Mouse (Mus musculus) midbrain, embryonic 14.5 days (tissue): ENCODE data around the gene Epb41l3. TPM values are rescaled to one million over a fixed set of nuclear protein-coding genes. Genes with fewer than 3 reads are reported as not detected.

Experiments
- ATAC-seq: fragments of 200-750 bp; cut with Nextera tagmentation; 2 replicates; pipeline ENCODE4 v1.8.0; 2017; ENCODE audit warnings: moderate number of reproducible peaks, moderate library complexity; ENCODE audit not compliant: low FRiP score, low TSS enrichment
- DNase-seq: peaks from one replicate; pipeline ENCODE4 v3.0.0-alpha.2; 2015
- H3K27ac ChIP-seq: fragments of 300-500 bp; sonication (generic); replicated peaks from 2 replicates; pipeline ENCODE4 v1.5.1; 2014; ENCODE audit warnings: mild to moderate bottlenecking, low read depth, low read length, moderate library complexity
- H3K27me3 ChIP-seq: fragments of 300-500 bp; sonication (generic); 2 replicates; pipeline ENCODE4 v1.6.1; 2014; ENCODE audit warnings: low read length, control low read depth, mixed read lengths; ENCODE audit not compliant: control insufficient read depth, insufficient read depth
- H3K36me3 ChIP-seq: fragments of 300-500 bp; sonication (generic); 2 replicates; pipeline ENCODE4 v1.6.1; 2014; ENCODE audit warnings: low read length, control low read depth; ENCODE audit not compliant: control insufficient read depth, insufficient read depth
- H3K4me1 ChIP-seq: fragments of 300-500 bp; sonication (generic); 2 replicates; pipeline ENCODE4 v1.6.1; 2014; ENCODE audit warnings: mild to moderate bottlenecking, antibody characterized with exemption, low read length, control low read depth; ENCODE audit not compliant: control insufficient read depth, insufficient read depth
- H3K4me2 ChIP-seq: fragments of 300-500 bp; sonication (generic); 2 replicates; pipeline ENCODE4 v1.6.1; 2014; ENCODE audit warnings: mild to moderate bottlenecking, low read length, moderate library complexity
- H3K4me3 ChIP-seq: fragments of 300-500 bp; sonication (generic); replicated peaks from 2 replicates; pipeline ENCODE4 v1.5.1; 2014; ENCODE audit warnings: low read depth, low read length
- H3K9ac ChIP-seq: fragments of 300-500 bp; sonication (generic); replicated peaks from 2 replicates; pipeline ENCODE4 v1.6.1; 2014; ENCODE audit warnings: mild to moderate bottlenecking, low read length, moderate library complexity
- H3K9me3 ChIP-seq: fragments of 300-500 bp; sonication (generic); 2 replicates; pipeline ENCODE4 v1.6.1; 2016; ENCODE audit warnings: low read length, control low read depth, mixed read lengths; ENCODE audit not compliant: control insufficient read depth
- WGBS: fragments of 180-500 bp; shearing (Covaris S2); extraction: QIAGEN DNeasy Blood & Tissue Kit; methylation state at CpG from one replicate; pipeline ENCODE4 v1.1.7; 2014; 5-methylcytosine and 5-hydroxymethylcytosine counted together
- polyA plus RNA-seq: library from polyadenylated mRNA; unstranded; fragments of >200 nt; fragmentation: Nextera tagmentation; extraction: Ambion mirVana; gene quantifications from 2 replicates; pipeline ENCODE4 v1.2.1, GENCODE M21; 2014

Gene Epb41l3
- polyA plus RNA-seq, 1 experiment from 2014 or later, result 63.4 TPM

- DNase-seq, result peak; percentile 39
- 52% methylated on average over 15 of the region's 15 CpGs for WGBS
Measured at GRCm38 (mm10) chr17:69263810-69264565, 188.5 kb downstream of the Epb41l3 start.

GRCm38 (mm10) chr17:69265171-69265570, 189.7 kb downstream of the Epb41l3 start:
- ATAC-seq (no peak), DNase-seq (no peak)
- H3K4me3 ChIP-seq, result no peak overlapping the region
- H3K27me3 ChIP-seq, result no peaks in the 10 kb centered on the region
- H3K4me2 ChIP-seq, result no peak overlapping the region
- H3K4me1 ChIP-seq, result 0 out of 2 replicates have a peak, but pooled peaks cover 7% of the 10 kb centered on the region
- H3K36me3 ChIP-seq, result no peaks in the 10 kb centered on the region
- WGBS, result 62% methylated on average over 4 of the region's 4 CpGs
- H3K27ac ChIP-seq, result no peak overlapping the region
- no peaks in the 10 kb centered on the region for H3K9me3 ChIP-seq
- H3K9ac ChIP-seq, result no peak overlapping the region

More at GRCm38 (mm10) chr17:69263810-69264565, 188.5 kb downstream of the Epb41l3 start:
- no peak for ATAC-seq
- H3K4me2 ChIP-seq, result no peak overlapping the region
- 0 out of 2 replicates have a peak, but pooled peaks cover 7% of the 10 kb centered on the region for H3K4me1 ChIP-seq
- 0 out of 2 replicates have a peak overlapping the region, but pooled peaks have one; percentile 2 for H3K9ac ChIP-seq
- H3K9me3 ChIP-seq, result no peaks in the 10 kb centered on the region
- H3K27me3 ChIP-seq, result no peaks in the 10 kb centered on the region
- H3K27ac ChIP-seq, result peak overlapping the region; percentile 15
- no peak overlapping the region for H3K4me3 ChIP-seq
- H3K36me3 ChIP-seq, result 0 out of 2 replicates have a peak, but pooled peaks cover 4% of the 10 kb centered on the region

- 55% methylated on average over 17 of the region's 17 CpGs for WGBS
Measured at GRCm38 (mm10) chr17:69265759-69266463, 190.4 kb downstream of the Epb41l3 start.

GRCm38 (mm10) chr17:69266936-69267335, 191.5 kb downstream of the Epb41l3 start:
- Histone ChIP-seq H3K4me3 (no peak overlapping the region), H3K9me3 (no peaks in the 10 kb centered on the region)

More at GRCm38 (mm10) chr17:69265759-69266463, 190.4 kb downstream of the Epb41l3 start:
- Histone ChIP-seq H3K27me3 (no peaks in the 10 kb centered on the region), H3K27ac (no peak overlapping the region), H3K4me2 (no peak overlapping the region), H3K4me1 (0 out of 2 replicates have a peak, but pooled peaks cover 7% of the 10 kb centered on the region), H3K36me3 (no peaks in the 10 kb centered on the region; the same call in 1 of the 2 replicates), H3K9me3 (no peaks in the 10 kb centered on the region), H3K9ac (no peak overlapping the region), H3K4me3 (no peak overlapping the region)
- no peak for ATAC-seq
- DNase-seq, result no peak

GRCm38 (mm10) chr17:69267526-69267925, 192.0 kb downstream of the Epb41l3 start:
- Histone ChIP-seq H3K4me2 (no peak overlapping the region), H3K9ac (no peak overlapping the region), H3K4me1 (0 out of 2 replicates have a peak, but pooled peaks cover 7% of the 10 kb centered on the region), H3K4me3 (no peak overlapping the region), H3K9me3 (no peaks in the 10 kb centered on the region), H3K36me3 (no peaks in the 10 kb centered on the region; the same call in 1 of the 2 replicates), H3K27me3 (no peaks in the 10 kb centered on the region), H3K27ac (no peak overlapping the region)
- DNase-seq, result no peak
- 77% methylated on average over 6 of the region's 6 CpGs for WGBS
- ATAC-seq, result no peak

More at GRCm38 (mm10) chr17:69266936-69267335, 191.5 kb downstream of the Epb41l3 start:
- DNase-seq, result no peak
- no peak for ATAC-seq
- H3K36me3 ChIP-seq, result no peaks in the 10 kb centered on the region; the same call in 1 of the 2 replicates
- H3K27me3 ChIP-seq, result no peaks in the 10 kb centered on the region
- H3K4me1 ChIP-seq, result 0 out of 2 replicates have a peak, but pooled peaks cover 7% of the 10 kb centered on the region
- WGBS, result 78% methylated on average over 5 of the region's 5 CpGs
- no peak overlapping the region for H3K9ac ChIP-seq
- no peak overlapping the region for H3K27ac ChIP-seq
- no peak overlapping the region for H3K4me2 ChIP-seq

- Histone ChIP-seq H3K36me3 (0 out of 2 replicates have a peak, but pooled peaks cover 2% of the 10 kb centered on the region), H3K4me1 (no peaks in the 10 kb centered on the region), H3K4me2 (no peak overlapping the region), H3K9me3 (no peaks in the 10 kb centered on the region), H3K4me3 (no peak overlapping the region), H3K9ac (no peak overlapping the region), H3K27me3 (no peaks in the 10 kb centered on the region), H3K27ac (no peak overlapping the region)
- no peak for ATAC-seq
- no peak for DNase-seq
- 12% methylated on average over 5 of the region's 5 CpGs for WGBS
Measured at GRCm38 (mm10) chr17:69277362-69277761, 201.9 kb downstream of the Epb41l3 start.

GRCm38 (mm10) chr17:69284511-69284910, 209.0 kb downstream of the Epb41l3 start:
- Histone ChIP-seq H3K27ac (no peak overlapping the region), H3K36me3 (peaks cover 53% of the 10 kb centered on the region), H3K27me3 (no peaks in the 10 kb centered on the region), H3K4me1 (no peaks in the 10 kb centered on the region), H3K4me3 (no peak overlapping the region), H3K4me2 (no peak overlapping the region), H3K9ac (no peak overlapping the region), H3K9me3 (peaks cover 6% of the 10 kb centered on the region; the same call in 1 of the 2 replicates)
- 94% methylated on average over 13 of the region's 13 CpGs for WGBS
- no peak for DNase-seq
- ATAC-seq, result no peak

- H3K4me3 ChIP-seq, result no peak overlapping the region
Measured at GRCm38 (mm10) chr17:69288130-69288529, 212.6 kb downstream of the Epb41l3 start.

More at GRCm38 (mm10) chr17:69288130-69288529, 212.6 kb downstream of the Epb41l3 start:
- 95% methylated on average over 12 of the region's 12 CpGs for WGBS
- no peak for ATAC-seq
- no peak overlapping the region for H3K9ac ChIP-seq
- H3K27me3 ChIP-seq, result no peaks in the 10 kb centered on the region
- 0 out of 2 replicates have a peak, but pooled peaks cover under 1% of the 10 kb centered on the region for H3K9me3 ChIP-seq
- no peaks in the 10 kb centered on the region for H3K4me1 ChIP-seq
- DNase-seq, result no peak
- H3K36me3 ChIP-seq, result peaks cover 52% of the 10 kb centered on the region
- no peak overlapping the region for H3K4me2 ChIP-seq
- no peak overlapping the region for H3K27ac ChIP-seq
